Mouse (Mus musculus): ENCODE results near the gene Sdccag8. TPM values are rescaled to one million over a fixed set of nuclear protein-coding genes. Genes with fewer than 3 reads are reported as not detected.

Sdccag8 gene
- polyA plus RNA-seq, 1 experiment from 2014 or later, result 30.1 TPM

DNA sequence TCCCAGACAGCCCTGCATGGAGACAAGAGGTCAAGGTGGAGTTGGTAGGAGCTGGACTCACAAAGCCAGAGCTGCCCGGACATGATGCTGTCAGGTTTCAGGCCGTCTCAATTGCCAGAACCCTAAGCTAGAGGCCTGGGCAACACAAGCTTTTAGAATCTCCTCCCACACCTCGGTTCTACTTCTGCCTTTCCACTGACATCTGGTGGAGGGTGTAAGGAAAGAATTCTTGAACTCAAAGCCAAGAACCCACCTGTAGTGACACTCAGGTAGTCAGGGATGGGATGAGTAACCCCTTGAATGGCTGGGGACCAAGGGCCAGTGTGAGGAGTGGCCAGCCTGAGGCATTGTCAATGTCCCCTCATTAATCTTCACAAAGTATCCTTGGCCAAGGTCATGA, 208.3 kb downstream of the Sdccag8 start:
- no peak overlapping the region for H3K4me2 ChIP-seq (replicated peaks)
- H3K36me3 ChIP-seq, result peaks cover 24% of the 10 kb centered on the region
- 70% methylated on average over 3 of the region's 3 CpGs for WGBS
- H3K27ac ChIP-seq (replicated peaks), result no peak overlapping the region
- no peak overlapping the region for H3K4me3 ChIP-seq
- peaks cover 4% of the 10 kb centered on the region; the same call in 1 of the 2 replicates for H3K4me1 ChIP-seq
- H3K27me3 ChIP-seq, result no peaks in the 10 kb centered on the region
- no peak overlapping the region for H3K9ac ChIP-seq (replicated peaks)
- H3K9me3 ChIP-seq, result no peaks in the 10 kb centered on the region
- no peak for ATAC-seq (ENCODE audit: low FRiP score, low read depth)

DNA sequence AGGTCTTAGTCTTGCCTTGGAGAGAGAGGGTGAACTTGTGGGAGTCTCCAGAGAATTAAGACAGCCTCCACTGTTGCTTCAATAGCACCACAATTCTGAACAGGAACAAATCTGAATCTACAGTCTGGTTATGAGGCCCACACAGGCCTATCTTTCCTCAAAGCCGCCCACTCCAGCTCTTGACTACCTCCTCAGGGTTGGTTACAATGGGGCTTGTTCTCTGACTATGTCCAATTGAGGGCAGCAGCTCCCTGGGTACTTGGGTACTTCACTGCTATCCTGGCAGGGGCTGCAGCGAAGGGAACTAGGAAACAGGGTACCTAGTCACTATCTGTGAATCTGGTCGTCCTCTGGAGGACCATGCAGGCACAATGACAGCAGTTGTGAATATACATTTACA, 213.2 kb downstream of the Sdccag8 start:
- ATAC-seq (ENCODE audit: low FRiP score, low read depth), result no peak
- Histone ChIP-seq H3K4me3 (no peak overlapping the region), H3K9ac (replicated peaks) (no peak overlapping the region), H3K4me1 (peaks cover 4% of the 10 kb centered on the region; the same call in 1 of the 2 replicates), H3K4me2 (replicated peaks) (no peak overlapping the region), H3K36me3 (peaks cover 38% of the 10 kb centered on the region), H3K27me3 (no peaks in the 10 kb centered on the region), H3K27ac (replicated peaks) (no peak overlapping the region), H3K9me3 (no peaks in the 10 kb centered on the region)
- WGBS, result 90% methylated on average over 3 of the region's 3 CpGs

DNA sequence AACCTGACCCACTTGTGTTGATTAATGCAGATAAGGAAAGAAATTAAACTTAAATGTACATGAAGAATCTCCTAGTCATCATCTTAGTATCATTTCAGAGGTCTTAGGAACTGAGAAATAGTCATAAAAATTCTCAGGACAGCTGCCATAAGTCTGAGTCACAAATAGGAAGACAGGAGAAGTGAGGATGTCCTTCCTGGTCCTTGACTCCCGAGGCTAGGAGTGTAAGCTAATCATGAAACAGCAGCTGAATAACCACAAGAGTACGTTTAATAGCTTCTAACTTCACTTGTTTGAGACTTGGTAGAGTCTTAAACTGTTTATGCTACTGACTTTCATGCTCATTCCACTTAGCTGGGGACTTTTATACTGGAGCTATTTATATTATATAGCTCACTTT, 214.6 kb downstream of the Sdccag8 start:
- no peak for ATAC-seq (ENCODE audit: low FRiP score, low read depth)
- Histone ChIP-seq H3K9me3 (no peaks in the 10 kb centered on the region), H3K4me1 (peaks cover 4% of the 10 kb centered on the region; the same call in 1 of the 2 replicates), H3K4me2 (replicated peaks) (no peak overlapping the region), H3K27me3 (no peaks in the 10 kb centered on the region), H3K36me3 (peaks cover 24% of the 10 kb centered on the region; the same call in 1 of the 2 replicates), H3K9ac (replicated peaks) (no peak overlapping the region), H3K4me3 (no peak overlapping the region), H3K27ac (replicated peaks) (no peak overlapping the region)
- WGBS, result 88% methylated on average over 2 of the region's 2 CpGs

DNA sequence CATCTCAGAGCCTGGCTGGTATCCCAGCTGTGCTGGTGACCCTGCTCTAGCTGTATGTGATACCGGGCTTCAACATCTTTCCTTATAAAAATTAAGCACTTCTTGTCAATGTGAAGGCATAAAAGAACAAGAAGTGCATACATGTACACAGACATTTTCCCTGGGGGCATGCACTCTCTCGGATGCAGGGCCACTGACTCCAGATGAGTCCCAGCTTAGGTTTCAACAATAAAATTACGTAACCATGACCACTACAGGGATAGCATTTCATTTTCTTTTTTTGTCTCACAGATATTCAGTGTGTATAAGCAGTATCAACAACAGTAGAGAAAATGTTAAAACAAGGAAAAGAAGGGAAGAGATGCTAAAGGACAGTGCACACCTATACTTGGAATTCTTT, 216.2 kb downstream of the Sdccag8 start:
- H3K4me2 ChIP-seq (replicated peaks), result no peak overlapping the region
- no peaks in the 10 kb centered on the region for H3K9me3 ChIP-seq
- H3K4me3 ChIP-seq, result no peak overlapping the region
- peaks cover 4% of the 10 kb centered on the region; the same call in 1 of the 2 replicates for H3K4me1 ChIP-seq
- no peak overlapping the region for H3K9ac ChIP-seq (replicated peaks)
- no peak for ATAC-seq (ENCODE audit: low FRiP score, low read depth)
- peaks cover 14% of the 10 kb centered on the region; the same call in 1 of the 2 replicates for H3K36me3 ChIP-seq
- 81% methylated on average over 3 of the region's 3 CpGs for WGBS
- no peaks in the 10 kb centered on the region for H3K27me3 ChIP-seq
- H3K27ac ChIP-seq (replicated peaks), result no peak overlapping the region

DNA sequence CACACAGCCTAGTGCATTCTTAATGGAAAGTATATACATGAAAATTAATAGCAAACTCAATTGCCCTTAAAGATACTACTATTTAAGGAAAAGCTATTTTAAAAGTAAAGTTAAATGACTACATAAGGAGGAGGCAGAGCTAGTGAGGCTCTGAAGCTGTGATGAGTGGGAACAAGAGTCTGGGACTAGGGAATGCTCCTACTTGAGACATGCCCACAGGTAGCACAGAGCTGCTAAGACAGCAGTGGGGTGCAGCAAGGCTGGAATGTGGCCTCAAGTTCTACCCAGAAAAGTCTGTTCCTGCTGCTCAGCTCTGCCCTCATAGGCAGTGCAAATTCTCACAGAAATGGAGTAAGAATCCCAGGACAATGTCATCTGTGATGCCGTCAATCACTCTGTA, 216.7 kb downstream of the Sdccag8 start:
- Histone ChIP-seq H3K36me3 (peaks cover 14% of the 10 kb centered on the region; the same call in 1 of the 2 replicates), H3K4me2 (replicated peaks) (no peak overlapping the region), H3K27me3 (no peaks in the 10 kb centered on the region), H3K9ac (replicated peaks) (no peak overlapping the region), H3K4me1 (peaks cover 4% of the 10 kb centered on the region; the same call in 1 of the 2 replicates), H3K4me3 (no peak overlapping the region), H3K27ac (replicated peaks) (no peak overlapping the region), H3K9me3 (no peaks in the 10 kb centered on the region)
- ATAC-seq (ENCODE audit: low FRiP score, low read depth), result no peak
- 89% methylated on average over 1 of the region's 1 CpGs for WGBS

DNA sequence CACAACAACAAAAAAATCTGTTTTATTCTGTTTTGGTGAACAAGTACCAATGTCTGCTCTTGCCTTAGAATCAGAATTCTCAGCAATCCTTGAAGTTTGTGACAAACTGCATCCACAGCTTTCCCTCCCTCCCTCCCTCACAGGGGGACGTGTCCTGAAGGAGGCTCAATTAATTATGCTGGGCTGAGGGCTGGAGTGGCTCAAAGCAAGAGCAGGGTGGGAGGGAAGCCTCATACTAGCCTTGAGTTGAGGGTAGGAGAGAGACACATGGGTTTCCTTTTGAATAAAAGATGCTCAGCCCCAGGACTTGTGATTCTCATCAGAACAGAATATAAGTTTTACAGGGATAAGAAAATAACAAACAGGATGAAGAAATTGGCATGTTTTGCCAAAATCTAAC, 217.8 kb downstream of the Sdccag8 start:
- no peak; the same call in 1 of the 2 replicates for ATAC-seq (ENCODE audit: low FRiP score, low read depth)
- 17% methylated on average over 1 of the region's 1 CpGs for WGBS
- no peak overlapping the region for H3K4me3 ChIP-seq

DNA sequence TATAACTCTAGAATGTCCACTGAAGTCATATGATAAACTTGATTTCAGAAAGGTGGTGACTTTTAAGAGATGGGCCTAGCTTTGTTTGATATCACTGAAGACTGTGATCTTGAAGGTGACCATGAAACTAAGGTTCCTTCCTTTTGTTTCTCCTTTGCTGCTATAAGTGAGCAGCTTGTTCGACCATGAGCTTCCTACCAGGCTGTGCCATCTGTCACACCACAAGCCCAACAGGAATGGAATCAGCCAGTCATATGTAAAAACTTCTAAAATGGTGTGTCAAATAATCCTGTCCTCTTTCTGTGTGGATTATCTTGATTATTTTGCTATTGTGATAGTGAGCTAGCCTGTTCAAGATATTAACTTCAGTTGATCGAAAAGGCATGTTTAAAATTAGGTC, 221.0 kb downstream of the Sdccag8 start:
- Histone ChIP-seq H3K4me2 (replicated peaks) (no peak overlapping the region), H3K27me3 (no peaks in the 10 kb centered on the region), H3K4me1 (peaks cover 6% of the 10 kb centered on the region; the same call in 1 of the 2 replicates), H3K9ac (replicated peaks) (no peak overlapping the region), H3K4me3 (no peak overlapping the region), H3K36me3 (peaks cover 11% of the 10 kb centered on the region; the same call in 1 of the 2 replicates), H3K9me3 (no peaks in the 10 kb centered on the region), H3K27ac (replicated peaks) (no peak overlapping the region)
- ATAC-seq (ENCODE audit: low FRiP score, low read depth), result no peak
- 68% methylated on average over 2 of the region's 2 CpGs for WGBS

More for the DNA sequence above, 217.8 kb downstream of the Sdccag8 start:
- H3K4me1 ChIP-seq, result peaks cover 4% of the 10 kb centered on the region; the same call in 1 of the 2 replicates
- no peak overlapping the region for H3K4me2 ChIP-seq (replicated peaks)
- H3K27ac ChIP-seq (replicated peaks), result no peak overlapping the region
- H3K9ac ChIP-seq (replicated peaks), result no peak overlapping the region
- H3K36me3 ChIP-seq, result peaks cover 14% of the 10 kb centered on the region; the same call in 1 of the 2 replicates
- no peaks in the 10 kb centered on the region for H3K9me3 ChIP-seq
- H3K27me3 ChIP-seq, result no peaks in the 10 kb centered on the region

DNA sequence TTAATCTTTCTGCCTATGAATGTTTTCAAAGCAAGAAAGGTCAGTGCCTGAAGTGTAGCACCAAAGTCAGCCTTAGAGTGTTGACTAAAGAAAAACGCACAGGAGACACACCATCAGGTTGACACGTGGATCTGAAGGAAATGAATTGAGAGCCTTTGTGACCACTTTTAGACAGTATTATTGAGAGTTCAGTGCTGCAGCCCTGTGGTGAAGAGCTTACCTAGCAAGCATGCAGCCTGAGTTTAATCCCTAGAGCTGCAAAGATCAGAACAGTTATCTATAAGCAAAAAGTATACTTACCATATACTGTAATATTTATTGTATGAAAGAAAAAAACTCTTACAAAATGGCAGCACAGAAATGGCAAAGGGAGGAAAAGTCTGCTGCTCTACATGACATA, 223.9 kb downstream of the Sdccag8 start:
- Histone ChIP-seq H3K27ac (replicated peaks) (peak overlapping the region; percentile 47), H3K4me3 (no peak overlapping the region), H3K9ac (replicated peaks) (no peak overlapping the region), H3K9me3 (no peaks in the 10 kb centered on the region), H3K4me1 (0 out of 2 replicates have a peak, but pooled peaks cover 2% of the 10 kb centered on the region), H3K36me3 (no peaks in the 10 kb centered on the region), H3K27me3 (no peaks in the 10 kb centered on the region), H3K4me2 (replicated peaks) (no peak overlapping the region)
- ATAC-seq (ENCODE audit: low FRiP score, low read depth), result no peak
- WGBS, result 46% methylated on average over 2 of the region's 2 CpGs

DNA sequence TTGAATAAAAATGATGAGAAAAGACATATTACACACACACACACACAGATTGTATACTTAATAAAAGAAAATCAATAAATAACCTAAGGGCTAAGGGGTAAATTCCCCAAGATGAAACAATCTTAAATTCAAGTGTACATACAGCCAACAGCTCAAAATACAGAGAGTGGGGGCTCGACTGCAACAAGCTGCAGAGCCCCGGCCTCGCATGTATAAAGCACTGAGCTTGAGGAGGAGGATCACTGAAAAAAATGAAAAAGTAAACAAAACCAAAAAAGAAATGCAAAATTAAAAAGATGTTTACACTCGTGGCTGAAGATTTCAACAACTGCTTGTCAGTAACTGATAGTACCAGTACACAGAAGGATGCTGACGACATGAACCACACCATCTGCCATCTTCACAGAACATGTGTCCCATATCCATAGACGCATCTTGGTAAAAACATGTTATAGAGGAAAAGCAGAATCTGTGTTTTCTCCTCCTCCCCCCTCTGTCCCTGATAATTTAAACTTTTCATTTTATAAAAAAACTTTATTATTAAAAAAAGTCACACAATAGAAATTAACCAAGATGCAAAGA, 224.7 kb downstream of the Sdccag8 start:
- H3K36me3 ChIP-seq, result no peaks in the 10 kb centered on the region
- H3K9me3 ChIP-seq, result no peaks in the 10 kb centered on the region
- H3K9ac ChIP-seq (replicated peaks), result no peak overlapping the region
- 0 out of 2 replicates have a peak, but pooled peaks cover 2% of the 10 kb centered on the region for H3K4me1 ChIP-seq
- ATAC-seq (ENCODE audit: low FRiP score, low read depth), result no peak
- no peak overlapping the region for H3K4me2 ChIP-seq (replicated peaks)
- no peaks in the 10 kb centered on the region for H3K27me3 ChIP-seq
- H3K27ac ChIP-seq (replicated peaks), result no peak overlapping the region
- WGBS, result 74% methylated on average over 6 of the region's 6 CpGs
- no peak overlapping the region for H3K4me3 ChIP-seq

DNA sequence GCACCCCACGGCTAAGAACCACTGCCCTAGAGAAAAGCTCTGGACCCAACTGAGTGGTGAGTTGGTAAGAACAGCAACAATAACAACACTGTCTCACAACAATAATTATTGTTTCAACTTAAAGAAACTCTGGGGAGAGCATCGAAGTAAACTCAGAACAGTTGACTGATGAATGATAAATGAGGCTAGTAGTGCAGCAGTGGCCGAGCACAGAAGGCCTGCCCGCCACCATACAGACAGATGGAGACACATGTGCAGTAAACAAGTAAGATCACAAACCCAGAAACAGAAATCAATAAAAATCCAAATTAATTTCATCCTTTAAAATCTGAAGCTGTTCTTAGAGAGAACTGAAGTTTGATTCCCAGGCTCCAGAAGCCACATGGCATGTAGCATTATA, 225.6 kb downstream of the Sdccag8 start:
- no peak overlapping the region for H3K4me3 ChIP-seq
- H3K27ac ChIP-seq (replicated peaks), result peak overlapping the region; percentile 27; the same call in 1 of the 2 replicates
- no peak for ATAC-seq (ENCODE audit: low FRiP score, low read depth)
- H3K36me3 ChIP-seq, result no peaks in the 10 kb centered on the region
- H3K9me3 ChIP-seq, result no peaks in the 10 kb centered on the region
- H3K27me3 ChIP-seq, result no peaks in the 10 kb centered on the region
- H3K9ac ChIP-seq (replicated peaks), result no peak overlapping the region
- 0 out of 2 replicates have a peak, but pooled peaks cover 2% of the 10 kb centered on the region for H3K4me1 ChIP-seq
- 49% methylated on average over 4 of the region's 4 CpGs for WGBS
- no peak overlapping the region for H3K4me2 ChIP-seq (replicated peaks)

DNA sequence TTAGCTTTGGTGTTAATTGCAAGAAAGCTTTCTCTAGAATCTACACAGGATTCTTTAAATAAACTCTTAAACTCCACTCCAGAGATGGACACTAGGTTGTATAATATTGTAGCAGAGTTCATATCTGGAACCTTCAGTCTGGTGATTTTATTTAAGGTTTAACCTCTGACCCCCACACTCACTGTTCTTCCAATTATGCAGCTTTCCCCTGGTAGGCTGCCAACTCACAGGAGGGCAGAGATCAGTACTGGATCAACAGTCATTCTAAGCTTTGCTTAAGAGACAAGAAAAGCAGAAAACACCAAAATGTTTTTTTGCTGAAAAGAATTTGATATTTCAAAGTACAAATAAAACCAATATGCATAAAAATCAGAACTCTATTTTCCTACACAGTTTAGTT, 231.4 kb downstream of the Sdccag8 start:
- Histone ChIP-seq H3K4me2 (replicated peaks) (no peak overlapping the region), H3K4me3 (no peak overlapping the region), H3K27ac (replicated peaks) (no peak overlapping the region), H3K4me1 (no peaks in the 10 kb centered on the region), H3K27me3 (no peaks in the 10 kb centered on the region), H3K36me3 (no peaks in the 10 kb centered on the region), H3K9ac (replicated peaks) (no peak overlapping the region), H3K9me3 (no peaks in the 10 kb centered on the region)
- no peak for ATAC-seq (ENCODE audit: low FRiP score, low read depth)

DNA sequence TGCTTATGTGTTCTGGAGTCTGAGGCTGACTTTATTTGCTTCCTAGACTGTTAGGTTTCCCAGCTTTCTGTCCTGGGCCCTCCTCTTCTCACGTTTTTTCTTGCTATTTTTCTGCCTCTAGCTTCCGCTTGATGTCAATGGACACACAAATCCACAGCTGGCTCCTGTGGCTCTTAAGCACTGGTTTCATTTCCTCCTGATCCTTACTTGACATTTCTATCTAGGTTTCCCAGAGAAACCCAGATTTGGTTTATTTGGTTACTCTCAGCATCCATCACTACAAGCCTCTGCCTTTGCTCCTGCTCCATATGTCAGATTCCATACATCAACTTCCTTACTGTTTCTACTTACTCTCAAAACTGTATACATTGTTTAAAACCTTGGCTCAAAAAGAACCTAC, 232.5 kb downstream of the Sdccag8 start:
- no peak for ATAC-seq (ENCODE audit: low FRiP score, low read depth)
- 90% methylated on average over 2 of the region's 2 CpGs for WGBS
- no peak overlapping the region for H3K9ac ChIP-seq (replicated peaks)
- H3K4me1 ChIP-seq, result no peaks in the 10 kb centered on the region
- no peaks in the 10 kb centered on the region for H3K27me3 ChIP-seq
- no peaks in the 10 kb centered on the region for H3K9me3 ChIP-seq
- H3K4me2 ChIP-seq (replicated peaks), result no peak overlapping the region
- no peak overlapping the region for H3K27ac ChIP-seq (replicated peaks)
- H3K4me3 ChIP-seq, result no peak overlapping the region
- no peaks in the 10 kb centered on the region for H3K36me3 ChIP-seq

DNA sequence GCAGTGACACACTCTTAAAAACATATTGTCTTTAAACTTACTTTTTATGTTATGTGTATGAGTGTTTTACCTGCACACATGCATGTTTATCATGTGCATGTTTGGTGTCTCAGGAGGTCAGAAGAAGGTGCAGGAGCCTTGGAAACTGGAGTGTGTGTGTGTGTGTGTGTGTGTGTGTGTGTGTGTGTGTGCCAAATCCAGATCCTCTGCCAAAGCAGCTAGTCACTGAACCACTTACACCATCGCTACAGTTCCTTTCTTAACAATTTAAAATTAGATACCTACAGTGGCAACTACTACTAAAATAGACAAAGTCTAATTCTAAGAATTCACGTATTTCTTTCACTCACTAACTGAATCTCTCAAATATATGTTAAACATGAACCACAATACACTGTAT, 234.3 kb downstream of the Sdccag8 start:
- 95% methylated on average over 2 of the region's 2 CpGs for WGBS
- H3K4me1 ChIP-seq, result no peaks in the 10 kb centered on the region
- ATAC-seq (ENCODE audit: low FRiP score, low read depth), result no peak
- no peak overlapping the region for H3K9ac ChIP-seq (replicated peaks)
- no peaks in the 10 kb centered on the region for H3K27me3 ChIP-seq
- H3K9me3 ChIP-seq, result no peaks in the 10 kb centered on the region
- H3K4me3 ChIP-seq, result no peak overlapping the region
- H3K4me2 ChIP-seq (replicated peaks), result no peak overlapping the region
- H3K36me3 ChIP-seq, result no peaks in the 10 kb centered on the region
- H3K27ac ChIP-seq (replicated peaks), result no peak overlapping the region

Data from midbrain, embryonic 12.5 days (tissue).